Mouse (Mus musculus): ENCODE measurements around the gene Klf4. TPM values are rescaled to one million over a fixed set of nuclear protein-coding genes. Genes with fewer than 3 reads are reported as not detected.

The Klf4 gene
- total and polyA plus RNA-seq, 3 experiments, result 27.2 to 43.4 (median 35.6) TPM

- Histone ChIP-seq H3K27ac (no peak overlapping the region), H3K79me2 (replicated peaks; ENCODE audit: control insufficient read depth, insufficient read depth, low read length) (no peaks in the 10 kb centered on the region), H3K27me3 (ENCODE audit: control insufficient read depth, insufficient read depth, low read length) (no peaks in the 10 kb centered on the region), H3K9ac (ENCODE audit: low read depth, low read length) (no peak overlapping the region), H3K4me1 (ENCODE audit: control insufficient read depth, insufficient read depth, low read length) (no peaks in the 10 kb centered on the region; the same call in 1 of the 2 replicates), H3K4me3 (no peak overlapping the region), H3K36me3 (ENCODE audit: control insufficient read depth, insufficient read depth, low read length) (no peaks in the 10 kb centered on the region)
- WGBS, result 59% methylated on average over 8 of the region's 8 CpGs
- DNase-seq, result peak in 1 of 2 experiments; percentile 23
- no peak for TF ChIP-seq CTCF (IDR thresholded peaks at IDR 0.05)
- no peak for TF ChIP-seq POLR2A (IDR thresholded peaks at IDR 0.05; ENCODE audit: insufficient read depth, low read depth, low read length)
- no peak for TF ChIP-seq EP300 (IDR thresholded peaks at IDR 0.05; ENCODE audit: insufficient read depth, low read depth, low read length)
- intact Hi-C loops (cut with DNase I), result no loop called here
These were observed 30.8 kb upstream of the Klf4 start for GRCm38 (mm10) chr4:55563050-55563449.

GRCm38 (mm10) chr4:55562062-55562461 lies 29.8 kb upstream of the Klf4 start:
- H3K36me3 ChIP-seq (ENCODE audit: control insufficient read depth, insufficient read depth, low read length), result no peaks in the 10 kb centered on the region
- TF ChIP-seq POLR2A (IDR thresholded peaks at IDR 0.05; ENCODE audit: insufficient read depth, low read depth, low read length) (no peak), EP300 (IDR thresholded peaks at IDR 0.05; ENCODE audit: insufficient read depth, low read depth, low read length) (no peak), CTCF (IDR thresholded peaks at IDR 0.05) (no peak)
- H3K4me1 ChIP-seq (ENCODE audit: control insufficient read depth, insufficient read depth, low read length), result no peaks in the 10 kb centered on the region; the same call in 1 of the 2 replicates
- H3K79me2 ChIP-seq (replicated peaks; ENCODE audit: control insufficient read depth, insufficient read depth, low read length), result no peaks in the 10 kb centered on the region
- H3K9ac ChIP-seq (ENCODE audit: low read depth, low read length), result no peak overlapping the region
- no peak overlapping the region for H3K27ac ChIP-seq
- no peak for DNase-seq
- WGBS, result 64% methylated on average over 3 of the region's 3 CpGs
- no peaks in the 10 kb centered on the region for H3K27me3 ChIP-seq (ENCODE audit: control insufficient read depth, insufficient read depth, low read length)
- no peak overlapping the region for H3K4me3 ChIP-seq
- intact Hi-C loops (cut with DNase I), result no loop called here

GRCm38 (mm10) chr4:55546869-55547268 lies 14.6 kb upstream of the Klf4 start:
- intact Hi-C loops (cut with DNase I), result no loop called here
- no peaks in the 10 kb centered on the region for H3K36me3 ChIP-seq (ENCODE audit: control insufficient read depth, insufficient read depth, low read length)
- TF ChIP-seq EP300 (IDR thresholded peaks at IDR 0.05; ENCODE audit: insufficient read depth, low read depth, low read length) (no peak), CTCF (IDR thresholded peaks at IDR 0.05) (no peak)
- H3K79me2 ChIP-seq (replicated peaks; ENCODE audit: control insufficient read depth, insufficient read depth, low read length), result no peaks in the 10 kb centered on the region
- no peak overlapping the region for H3K27ac ChIP-seq
- 89% methylated on average over 12 of the region's 12 CpGs for WGBS
- H3K4me3 ChIP-seq, result no peak overlapping the region
- DNase-seq, result no peak
- H3K4me1 ChIP-seq (ENCODE audit: control insufficient read depth, insufficient read depth, low read length), result 0 out of 2 replicates have a peak, but pooled peaks cover 1% of the 10 kb centered on the region
- H3K9ac ChIP-seq (ENCODE audit: low read depth, low read length), result no peak overlapping the region
- no peaks in the 10 kb centered on the region for H3K27me3 ChIP-seq (ENCODE audit: control insufficient read depth, insufficient read depth, low read length)

GRCm38 (mm10) chr4:55542753-55543152 lies 10.5 kb upstream of the Klf4 start:
- no peak overlapping the region for H3K9ac ChIP-seq (ENCODE audit: low read depth, low read length)
- H3K27me3 ChIP-seq (ENCODE audit: control insufficient read depth, insufficient read depth, low read length), result no peaks in the 10 kb centered on the region
- no peaks in the 10 kb centered on the region for H3K36me3 ChIP-seq (ENCODE audit: control insufficient read depth, insufficient read depth, low read length)
- intact Hi-C loops (cut with DNase I), result no loop called here
- H3K27ac ChIP-seq, result no peak overlapping the region
- 71% methylated on average over 2 of the region's 2 CpGs for WGBS
- no peak overlapping the region for H3K4me3 ChIP-seq
- no peaks in the 10 kb centered on the region for H3K79me2 ChIP-seq (replicated peaks; ENCODE audit: control insufficient read depth, insufficient read depth, low read length)
- no peak for DNase-seq
- TF ChIP-seq POLR2A (IDR thresholded peaks at IDR 0.05; ENCODE audit: insufficient read depth, low read depth, low read length), result no peak
- TF ChIP-seq CTCF (IDR thresholded peaks at IDR 0.05), result no peak
- TF ChIP-seq EP300 (IDR thresholded peaks at IDR 0.05; ENCODE audit: insufficient read depth, low read depth, low read length), result no peak
- H3K4me1 ChIP-seq (ENCODE audit: control insufficient read depth, insufficient read depth, low read length), result peaks cover 9% of the 10 kb centered on the region

- Histone ChIP-seq H3K79me2 (replicated peaks; ENCODE audit: control insufficient read depth, insufficient read depth, low read length) (no peaks in the 10 kb centered on the region), H3K36me3 (ENCODE audit: control insufficient read depth, insufficient read depth, low read length) (no peaks in the 10 kb centered on the region), H3K9ac (ENCODE audit: low read depth, low read length) (no peak overlapping the region), H3K4me3 (no peak overlapping the region), H3K27ac (no peak overlapping the region), H3K4me1 (ENCODE audit: control insufficient read depth, insufficient read depth, low read length) (peaks cover 9% of the 10 kb centered on the region), H3K27me3 (ENCODE audit: control insufficient read depth, insufficient read depth, low read length) (no peaks in the 10 kb centered on the region)
- no peak for TF ChIP-seq POLR2A (IDR thresholded peaks at IDR 0.05; ENCODE audit: insufficient read depth, low read depth, low read length)
- TF ChIP-seq EP300 (IDR thresholded peaks at IDR 0.05; ENCODE audit: insufficient read depth, low read depth, low read length), result no peak
- no peak for TF ChIP-seq CTCF (IDR thresholded peaks at IDR 0.05)
- intact Hi-C loops (cut with DNase I), result no loop called here
- no peak for DNase-seq
- WGBS, result 33% methylated on average over 4 of the region's 4 CpGs
These were observed 9.4 kb upstream of the Klf4 start for GRCm38 (mm10) chr4:55541654-55542053.

GRCm38 (mm10) chr4:55541221-55541620 lies 9.0 kb upstream of the Klf4 start:
- H3K79me2 ChIP-seq (replicated peaks; ENCODE audit: control insufficient read depth, insufficient read depth, low read length), result no peaks in the 10 kb centered on the region
- 22% methylated on average over 4 of the region's 4 CpGs for WGBS
- H3K36me3 ChIP-seq (ENCODE audit: control insufficient read depth, insufficient read depth, low read length), result no peaks in the 10 kb centered on the region
- intact Hi-C loops (cut with DNase I), result no loop called here
- H3K27ac ChIP-seq, result peak overlapping the region; percentile 0; the same call in 1 of the 2 replicates
- DNase-seq, result peak; percentile 33 to 38
- H3K9ac ChIP-seq (ENCODE audit: low read depth, low read length), result no peak overlapping the region
- no peak overlapping the region for H3K4me3 ChIP-seq
- no peak for TF ChIP-seq POLR2A (IDR thresholded peaks at IDR 0.05; ENCODE audit: insufficient read depth, low read depth, low read length)
- TF ChIP-seq CTCF (IDR thresholded peaks at IDR 0.05), result no peak
- TF ChIP-seq EP300 (IDR thresholded peaks at IDR 0.05; ENCODE audit: insufficient read depth, low read depth, low read length), result no peak
- H3K27me3 ChIP-seq (ENCODE audit: control insufficient read depth, insufficient read depth, low read length), result no peaks in the 10 kb centered on the region
- H3K4me1 ChIP-seq (ENCODE audit: control insufficient read depth, insufficient read depth, low read length), result peaks cover 9% of the 10 kb centered on the region

Data from heart, adult 2 months (tissue).